Mouse (Mus musculus): ENCODE data around the gene Txnrd3.

The Txnrd3 gene

DNA sequence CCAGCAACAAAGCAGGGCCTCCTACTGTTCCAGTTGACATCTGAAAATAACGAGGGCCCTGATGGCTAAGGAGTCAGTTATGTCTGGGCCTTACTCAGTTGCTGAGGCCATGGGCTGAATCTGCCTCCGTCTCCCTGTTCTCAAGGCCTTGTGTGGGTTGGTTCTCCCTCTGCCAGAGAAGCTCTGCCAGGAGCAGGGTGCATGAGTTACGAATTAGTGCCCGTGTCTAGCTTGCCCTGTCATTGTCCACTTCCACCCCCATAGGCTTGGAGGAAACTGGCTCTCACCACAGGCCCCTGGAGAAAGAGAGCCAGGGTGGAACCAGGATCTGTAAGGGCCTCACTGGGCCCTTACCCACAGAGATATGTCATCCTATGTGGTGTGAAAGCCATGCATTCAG is 34.7 kb downstream of the Txnrd3 start:
- POLR2A ChIA-PET: no interaction called here
- CTCF ChIA-PET: interaction anchor here in 1 of 4 experiments (2.6 kb wide), 1 partner anchor 649 kb away, joined by 17 read pairs; no protein-coding TSS in a partner anchor

- POLR2A ChIA-PET: interaction anchor here in 1 of 4 experiments (0.7 to 1.0 kb wide), 2 partner anchors 481 to 896 kb away, joined by 3 read pairs; no protein-coding TSS in a partner anchor
Measured at GRCm38 (mm10) chr6:89679291-89679835, 35.6 kb downstream of the Txnrd3 start.

GRCm38 (mm10) chr6:89680155-89680554 is 36.4 kb downstream of the Txnrd3 start:
- CTCF ChIA-PET: interaction anchor here (0.5 to 2.6 kb wide), 27 partner anchors 10 to 1320 kb away, joined by 3 to 17 read pairs (median 4); partner anchors contain the start of genes Cfap100 (in 2 of the 4) and Txnrd3 (in 1 of the 4)

More at GRCm38 (mm10) chr6:89679291-89679835, 35.6 kb downstream of the Txnrd3 start:
- CTCF ChIA-PET: interaction anchor here (0.6 to 2.6 kb wide), 33 partner anchors 10 to 1321 kb away, joined by 3 to 17 read pairs (median 3); partner anchors contain the start of genes Cfap100 (in 2 of the 4) and Txnrd3 (in 1 of the 4)

DNA sequence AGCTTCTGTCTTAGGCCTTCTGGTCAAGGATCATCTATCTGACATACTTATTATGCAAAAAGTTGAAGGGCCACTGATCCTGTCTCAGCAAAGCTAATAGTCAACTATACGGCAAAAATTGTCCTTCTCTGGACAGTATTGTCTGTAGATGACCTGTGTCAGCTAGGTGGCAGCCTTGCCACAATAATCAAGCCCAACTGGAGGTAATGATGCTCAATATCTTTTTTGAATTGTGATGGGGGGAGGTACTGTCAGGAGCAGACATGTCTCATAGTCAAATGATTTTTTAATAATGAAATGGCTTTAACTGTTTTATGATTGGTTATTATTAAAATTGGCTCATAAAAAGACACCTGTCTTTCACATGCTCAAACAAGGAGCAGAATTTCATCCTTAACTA is 40.4 kb downstream of the Txnrd3 start:
- ChIA-PET CTCF (interaction anchor here (0.5 to 1.7 kb wide), 11 partner anchors 365 to 922 kb away, joined by 3 to 11 read pairs (median 4); partner anchors contain the start of gene Chst13 (in 1 of the 4)), POLR2A (no interaction called here)

More at GRCm38 (mm10) chr6:89680155-89680554, 36.4 kb downstream of the Txnrd3 start:
- POLR2A ChIA-PET: interaction anchor here in 1 of 4 experiments (1.0 kb wide), 1 partner anchor 895 kb away, joined by 3 read pairs; no protein-coding TSS in a partner anchor

- ChIA-PET CTCF (no interaction called here), POLR2A (no interaction called here)
Measured at GRCm38 (mm10) chr6:89687100-89687499, 43.3 kb downstream of the Txnrd3 start.

DNA sequence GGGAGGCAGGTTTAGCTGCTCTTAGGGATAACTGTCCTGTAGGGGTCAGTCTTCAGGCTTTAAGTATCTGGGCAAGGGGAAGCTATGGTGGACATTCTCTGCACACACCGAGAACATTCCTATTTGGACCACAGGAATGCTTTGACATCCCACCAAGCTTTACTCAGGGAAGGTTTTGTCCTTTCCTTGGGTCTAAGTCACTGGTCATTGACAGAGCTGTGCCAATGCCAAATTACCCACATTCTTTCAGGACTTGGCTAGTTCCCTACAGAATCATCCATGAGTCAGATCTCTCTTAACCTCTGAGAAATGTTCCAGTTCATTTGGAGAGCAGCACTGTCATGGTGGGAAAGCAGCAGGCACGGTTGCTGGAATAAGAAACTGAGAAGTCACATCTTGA is 62.8 kb downstream of the Txnrd3 start:
- POLR2A ChIA-PET: no interaction called here
- CTCF ChIA-PET: interaction anchor here in 3 of 4 experiments (0.5 to 1.1 kb wide), 3 partner anchors 10 to 580 kb away, joined by 3 to 8 read pairs (median 4); no protein-coding TSS in a partner anchor

GRCm38 (mm10) chr6:89707240-89707639 is 63.5 kb downstream of the Txnrd3 start, which contains the start of gene Vmn1r40:
Gene Vmn1r40, plus strand, starts transcription at chr6:89707540.
- CTCF ChIA-PET: interaction anchor here in 1 of 4 experiments (0.6 kb wide), 1 partner anchor 86 kb away, joined by 8 read pairs; no protein-coding TSS in a partner anchor

DNA sequence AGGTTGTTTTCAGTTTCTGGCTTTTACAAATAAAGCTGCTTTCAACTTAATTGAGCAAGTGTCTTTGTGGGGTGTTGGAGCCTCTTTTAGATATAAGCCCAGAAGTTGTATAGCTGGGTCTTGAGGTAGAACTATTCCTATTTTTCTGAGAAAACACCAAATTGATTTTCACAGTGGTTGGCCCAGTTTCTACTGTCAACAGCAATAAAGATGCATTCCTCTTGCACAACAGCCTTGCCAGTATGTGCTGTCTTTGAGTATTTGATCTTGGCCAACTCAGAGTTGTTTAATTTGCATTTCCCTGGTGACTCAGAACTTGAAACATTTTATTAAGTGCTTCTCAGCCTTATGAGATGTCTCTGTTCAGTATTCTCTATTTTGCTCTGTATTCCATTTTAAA is 74.3 kb downstream of the Txnrd3 start:
- ChIA-PET CTCF (no interaction called here), POLR2A (interaction anchor here in 1 of 4 experiments (0.6 kb wide), 1 partner anchor 10 kb away, joined by 3 read pairs; no protein-coding TSS in a partner anchor)

More at GRCm38 (mm10) chr6:89707240-89707639, 63.5 kb downstream of the Txnrd3 start, which contains the start of gene Vmn1r40:
- POLR2A ChIA-PET: no interaction called here

Measured in embryonic stem cell, embryonic (primary cell).